Mouse (Mus musculus) brain, embryonic 18.5 days (tissue): ENCODE measurements at regions not wholly inside any gene's neighbourhood (a gene's known extent, or its start where the extent isn't known, plus 50 kb on each side); places are given as distances from the start of the nearest gene placed in this dataset.
"Not testable (repeated sequence)": the region's sequence is repeated elsewhere in the genome, so short reads cannot be mapped to it uniquely, and the experiment has no call there.

Source experiments
- DNase-seq: peaks from one replicate; pipeline ENCODE4 v3.0.0-alpha.2; 2012; ENCODE audit warnings: low read depth, low spot score

DNA sequence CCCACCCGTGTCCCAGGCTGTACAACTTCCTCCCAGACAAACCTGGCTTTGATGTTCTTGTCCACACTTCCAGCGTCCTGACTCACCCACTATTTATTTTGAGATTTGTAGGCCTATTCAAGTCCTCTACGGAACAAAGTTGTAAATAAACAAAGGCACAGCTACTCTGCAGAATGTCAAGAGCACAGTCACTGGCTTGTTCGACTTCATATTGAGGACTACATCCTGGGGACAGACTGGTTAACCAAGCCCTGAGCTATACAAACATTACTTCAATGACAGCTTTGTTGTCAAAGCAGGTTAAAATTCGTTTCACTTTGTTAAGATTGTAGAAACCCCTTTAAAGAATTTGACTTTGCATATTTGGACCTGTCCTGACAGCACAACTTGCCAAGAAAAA lies 190.3 kb upstream of the Ctso start:
- DNase-seq, result no peak

DNA sequence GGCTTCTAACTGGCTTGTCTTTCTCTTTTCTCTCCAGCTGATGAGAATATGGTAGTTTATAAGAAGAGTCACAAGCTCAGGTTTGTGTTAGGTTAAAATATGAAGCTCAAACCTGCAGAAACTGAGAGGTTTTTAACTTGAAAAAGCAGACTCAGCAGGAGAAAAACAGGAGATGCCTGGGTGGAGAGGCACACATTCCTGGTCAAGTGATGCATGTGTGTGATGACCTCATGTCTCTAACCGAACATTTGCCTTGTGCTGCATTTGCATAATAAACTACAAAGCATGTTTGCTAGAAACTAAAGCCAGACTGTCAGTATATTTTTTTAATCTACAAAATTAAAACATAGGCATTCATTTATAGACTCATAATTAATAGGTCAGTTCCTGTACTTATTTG lies 182.2 kb upstream of the Ctso start:
- DNase-seq, result no peak

DNA sequence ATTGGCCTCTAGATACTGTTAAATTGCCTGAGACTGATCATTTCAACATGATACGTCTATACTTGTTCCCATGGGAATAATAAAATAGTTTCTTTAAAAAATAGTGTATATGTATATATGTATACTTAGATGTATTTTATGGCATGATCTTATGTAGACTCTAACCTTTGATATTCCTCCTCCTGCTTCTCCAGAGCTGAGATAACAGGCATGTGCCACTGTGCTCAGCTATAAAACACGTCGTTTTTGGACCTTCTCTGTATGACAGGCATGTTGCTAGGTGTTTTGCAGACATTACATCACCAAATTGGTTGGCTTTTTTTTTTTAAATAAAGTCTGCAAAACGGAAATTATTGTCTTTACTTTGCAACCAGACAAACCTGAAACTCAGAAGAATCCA lies 179.4 kb upstream of the Ctso start:
- DNase-seq, result no peak

DNA sequence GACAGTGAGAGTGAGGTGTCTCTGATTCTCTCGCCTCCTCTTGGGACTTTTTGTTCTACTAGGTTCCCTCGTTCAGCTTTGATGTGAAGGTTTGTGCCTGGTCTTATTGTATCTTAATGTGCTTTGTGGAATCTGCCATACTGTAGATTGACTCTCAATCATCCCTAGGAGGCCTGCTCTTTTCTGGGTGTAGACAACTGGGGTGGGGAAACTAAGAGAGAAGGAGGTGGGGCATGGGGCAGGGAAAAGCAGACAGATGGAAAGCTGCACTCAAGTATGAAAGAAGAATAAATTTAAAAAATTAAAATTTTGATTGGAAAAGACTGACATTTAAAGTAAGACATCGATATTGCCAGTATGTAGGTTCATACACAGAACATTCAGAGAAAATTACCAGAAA lies 172.0 kb upstream of the Ctso start:
- DNase-seq, result no peak

DNA sequence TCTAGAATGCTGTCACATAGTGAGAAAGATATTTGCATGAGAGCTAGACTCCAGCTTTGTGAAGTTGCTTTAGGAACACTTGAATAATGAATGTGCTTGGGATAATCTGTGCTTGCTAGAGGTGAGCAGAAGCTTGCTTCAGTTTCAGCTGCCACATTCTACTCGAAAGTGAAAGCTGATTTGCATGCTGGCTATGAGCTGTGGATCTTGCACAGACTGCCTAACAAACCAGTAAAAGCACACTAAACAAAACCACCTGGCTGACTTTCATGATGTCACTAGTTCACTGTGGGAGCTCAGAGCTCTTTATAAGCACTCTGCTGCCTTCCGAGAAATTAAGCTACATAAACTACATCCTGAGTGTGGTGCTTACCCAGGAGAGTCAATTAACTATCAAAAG lies 171.5 kb upstream of the Ctso start:
- DNase-seq, result peak; percentile 64

DNA sequence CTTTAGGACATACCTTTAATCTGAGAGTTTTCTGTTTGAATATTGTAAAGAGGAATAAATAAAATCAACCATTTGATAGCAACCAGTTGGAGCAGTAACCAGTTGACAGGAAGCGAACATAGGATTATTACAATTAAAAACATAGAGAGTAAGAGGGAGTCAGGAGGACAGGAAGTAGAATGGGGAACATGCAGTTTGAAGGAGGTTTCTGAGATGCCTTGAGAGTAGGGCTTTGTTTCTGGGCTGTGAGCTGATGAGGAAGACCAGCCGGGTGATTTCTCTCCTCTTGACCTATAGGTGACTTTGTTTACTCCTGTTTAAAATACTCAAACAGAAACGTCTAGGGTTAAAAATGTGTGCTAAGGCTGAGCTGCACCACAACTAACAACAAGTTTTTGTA lies 160.6 kb upstream of the Ctso start:
- DNase-seq, result no peak

DNA sequence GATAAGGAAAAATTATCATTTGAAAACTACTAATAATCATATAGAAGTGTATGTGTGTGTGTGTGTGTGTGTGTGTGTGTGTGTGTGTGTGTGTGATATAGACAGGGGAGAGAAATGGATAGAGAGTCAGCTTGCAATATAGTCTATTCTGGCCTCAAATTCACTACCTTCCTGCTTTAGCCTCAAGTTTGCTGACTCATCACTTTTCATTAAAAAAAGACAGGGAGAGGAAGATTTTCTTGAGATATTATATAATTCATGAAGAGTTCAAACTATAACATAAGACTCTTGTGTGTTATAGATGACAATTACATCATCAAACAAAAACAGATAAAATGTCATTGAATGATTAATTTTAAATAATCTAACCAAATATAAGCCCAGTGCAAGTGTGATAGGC lies 159.4 kb upstream of the Ctso start:
- no peak for DNase-seq

DNA sequence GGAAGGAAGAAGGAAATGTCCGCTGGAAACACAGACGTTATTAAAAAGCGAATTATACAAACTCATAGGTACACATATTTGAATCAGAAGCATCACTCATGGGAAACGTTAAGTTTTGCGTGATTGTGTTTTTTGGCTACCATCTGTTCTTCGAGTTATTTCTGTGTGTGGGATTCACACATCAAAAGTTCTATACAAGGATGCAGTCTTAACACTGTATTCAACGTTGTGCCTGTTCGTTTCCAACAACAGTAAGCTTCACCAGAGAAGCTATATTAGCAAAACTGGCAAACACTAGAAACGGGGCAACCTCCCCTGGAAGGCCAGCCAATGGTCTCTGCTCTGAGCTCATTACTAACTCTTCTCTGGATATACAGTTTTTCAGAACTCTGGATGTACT lies 150.3 kb upstream of the Ctso start:
- no peak for DNase-seq

DNA sequence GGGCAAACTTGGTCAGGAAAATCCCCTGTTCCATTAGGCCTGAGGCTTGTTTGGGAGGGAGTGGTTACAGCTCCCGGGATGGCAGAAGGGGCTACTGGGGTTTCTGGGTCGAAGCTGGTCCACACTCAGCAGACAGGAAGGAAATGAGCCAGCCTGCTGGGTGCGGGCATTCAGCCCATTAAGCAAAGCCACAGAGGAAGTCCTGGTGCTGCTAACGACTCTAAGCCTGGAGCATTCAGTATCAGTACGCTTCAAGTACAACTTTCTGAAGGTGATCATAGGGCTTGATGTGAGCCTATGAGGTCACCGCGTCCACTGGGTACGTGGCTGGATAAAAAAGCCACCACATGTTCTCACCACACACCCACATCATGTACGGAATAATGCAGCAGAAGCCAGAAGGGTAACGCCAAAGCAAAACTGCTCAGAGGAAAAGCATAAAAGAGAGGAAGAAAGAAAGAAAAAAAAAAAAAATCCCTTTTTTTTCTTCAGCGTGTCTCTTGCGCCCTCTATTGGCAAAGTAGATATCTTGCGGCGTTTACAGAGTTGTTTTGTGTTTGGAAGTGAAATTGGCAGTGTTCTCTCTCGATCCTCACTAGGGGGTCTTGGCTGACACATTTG lies 149.4 kb upstream of the Ctso start:
- peak; percentile 69 for DNase-seq

DNA sequence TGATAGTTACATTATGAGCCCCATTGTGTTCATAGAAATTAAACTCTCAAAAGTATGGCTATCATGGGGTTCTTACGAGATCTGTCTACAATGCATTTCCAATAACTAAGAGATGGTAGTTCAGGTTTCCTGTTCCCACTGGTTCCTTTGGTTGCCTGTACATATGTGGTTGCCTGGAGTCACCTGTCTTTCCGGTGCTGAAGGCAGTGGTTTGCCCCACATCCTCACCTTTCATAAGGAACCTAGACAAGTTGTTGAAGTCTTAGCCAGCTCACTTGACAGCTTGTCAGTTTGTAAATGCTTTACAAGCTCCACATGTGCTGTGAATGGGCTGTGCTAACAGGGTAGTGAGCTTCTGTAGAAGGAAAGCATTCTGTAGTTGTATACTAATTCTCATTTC lies 143.5 kb upstream of the Ctso start:
- DNase-seq, result no peak

DNA sequence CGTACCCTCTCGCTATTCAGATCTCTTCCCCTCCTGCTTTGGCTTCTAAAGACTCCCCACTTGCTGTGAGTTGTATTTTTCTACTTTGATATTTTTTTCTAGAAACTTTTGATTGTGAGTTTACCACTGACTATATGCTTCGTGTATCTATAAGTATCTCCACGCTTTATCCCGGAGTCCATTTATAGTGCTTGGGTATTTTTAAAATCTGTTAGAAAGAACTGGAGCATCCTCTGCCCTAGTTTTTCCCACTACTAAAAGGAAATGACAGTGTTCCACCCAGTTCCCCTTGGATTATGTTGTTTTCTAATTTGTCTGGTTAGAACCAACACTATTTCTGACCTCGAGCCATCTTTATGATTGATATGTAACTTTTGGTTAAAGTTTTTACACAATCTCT lies 142.7 kb upstream of the Ctso start:
- no peak for DNase-seq

DNA sequence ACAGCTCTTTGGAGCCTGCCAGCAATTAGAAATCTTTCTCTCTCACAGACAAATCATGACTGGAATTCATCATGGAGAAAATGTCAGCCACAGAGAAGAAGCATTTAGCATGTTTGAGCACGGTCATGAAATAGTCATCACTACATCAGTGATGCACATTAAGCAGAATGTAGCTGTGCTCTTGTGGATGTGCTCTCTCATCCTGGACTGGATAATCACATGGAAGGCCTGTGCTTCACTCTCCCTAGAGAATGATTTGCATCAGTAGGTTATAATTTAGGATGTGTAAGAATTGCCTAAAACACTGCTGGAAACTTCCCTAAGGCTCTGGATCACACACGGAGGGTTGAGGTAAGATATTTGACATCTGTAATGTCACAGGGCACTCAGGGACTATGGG lies 130.3 kb upstream of the Ctso start:
- no peak for DNase-seq

DNA sequence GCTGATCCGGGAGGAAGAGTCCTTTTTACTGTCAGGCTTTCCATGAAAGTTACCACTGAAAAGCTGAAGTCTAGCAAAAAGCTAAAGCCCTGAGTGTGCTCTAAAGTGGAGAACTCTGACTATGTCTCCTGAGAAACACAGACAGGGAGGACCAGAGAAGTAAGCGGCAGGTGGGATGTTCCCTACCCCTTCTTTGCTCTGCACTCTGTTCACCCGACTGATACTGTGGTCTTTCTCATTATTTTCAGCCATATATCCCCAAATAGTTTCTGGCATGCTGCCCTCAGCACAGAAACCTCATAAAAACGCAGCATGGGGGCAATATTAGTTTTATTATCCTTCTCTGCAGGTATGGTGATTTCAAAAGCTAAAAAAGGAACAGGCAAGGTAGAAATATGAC lies 126.7 kb upstream of the Ctso start:
- no peak for DNase-seq

DNA sequence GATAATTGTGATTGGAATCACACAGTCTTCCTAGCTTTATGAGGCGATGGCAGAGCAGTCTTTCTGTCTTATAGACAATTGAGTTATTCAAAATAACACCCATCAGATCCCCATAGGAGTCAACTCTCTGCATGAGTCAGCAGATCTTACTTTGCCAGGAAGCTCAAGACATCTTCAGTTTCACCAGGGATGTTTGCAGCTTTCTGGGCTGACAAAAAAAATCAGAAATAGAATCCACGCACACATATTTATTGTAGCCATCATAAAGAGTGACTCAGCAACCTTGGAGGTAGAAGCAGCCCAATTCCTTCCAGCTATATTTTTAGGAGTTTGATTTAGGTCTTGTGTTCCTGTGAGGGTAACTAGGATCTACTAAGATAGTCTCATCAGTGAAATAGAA lies 122.8 kb upstream of the Ctso start:
- no peak for DNase-seq

DNA sequence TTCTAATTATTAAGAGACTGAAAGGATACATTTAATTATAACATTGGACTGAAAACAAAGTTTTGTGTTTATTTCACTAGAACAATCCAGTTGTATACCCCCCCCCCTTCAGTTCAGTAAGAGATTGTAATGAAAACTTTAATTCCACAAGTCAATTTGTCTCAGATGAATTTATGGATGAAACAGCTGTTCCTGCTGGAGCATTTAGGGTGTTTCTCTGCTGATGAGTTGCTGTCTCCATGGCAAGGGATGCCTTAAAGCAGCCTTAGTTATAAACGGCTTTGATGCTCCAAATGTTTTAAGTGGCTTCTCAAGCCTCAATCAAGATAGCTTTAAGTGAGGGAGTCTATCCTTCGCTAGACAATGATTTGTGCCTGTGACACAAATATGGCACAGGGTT lies 112.1 kb upstream of the Ctso start:
- no peak for DNase-seq

DNA sequence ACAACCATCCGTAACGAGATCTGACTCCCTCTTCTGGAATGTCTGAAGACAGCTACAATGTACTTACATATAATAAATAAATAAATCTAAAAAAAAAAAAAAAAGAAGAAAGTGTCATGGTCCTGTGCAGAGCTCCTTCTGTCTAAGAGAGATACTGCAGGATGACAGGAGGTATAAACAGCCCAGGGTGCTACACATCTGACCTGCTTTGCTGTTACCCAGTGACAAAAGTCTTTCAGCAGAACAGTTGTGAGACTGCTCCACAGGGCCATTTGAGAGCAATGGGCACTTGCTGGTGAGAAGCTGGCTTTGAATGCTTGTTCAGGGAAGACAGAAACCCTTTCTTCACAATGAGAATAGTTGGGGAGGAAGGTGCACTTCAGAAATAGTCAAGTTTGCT lies 102.9 kb upstream of the Ctso start:
- no peak for DNase-seq

DNA sequence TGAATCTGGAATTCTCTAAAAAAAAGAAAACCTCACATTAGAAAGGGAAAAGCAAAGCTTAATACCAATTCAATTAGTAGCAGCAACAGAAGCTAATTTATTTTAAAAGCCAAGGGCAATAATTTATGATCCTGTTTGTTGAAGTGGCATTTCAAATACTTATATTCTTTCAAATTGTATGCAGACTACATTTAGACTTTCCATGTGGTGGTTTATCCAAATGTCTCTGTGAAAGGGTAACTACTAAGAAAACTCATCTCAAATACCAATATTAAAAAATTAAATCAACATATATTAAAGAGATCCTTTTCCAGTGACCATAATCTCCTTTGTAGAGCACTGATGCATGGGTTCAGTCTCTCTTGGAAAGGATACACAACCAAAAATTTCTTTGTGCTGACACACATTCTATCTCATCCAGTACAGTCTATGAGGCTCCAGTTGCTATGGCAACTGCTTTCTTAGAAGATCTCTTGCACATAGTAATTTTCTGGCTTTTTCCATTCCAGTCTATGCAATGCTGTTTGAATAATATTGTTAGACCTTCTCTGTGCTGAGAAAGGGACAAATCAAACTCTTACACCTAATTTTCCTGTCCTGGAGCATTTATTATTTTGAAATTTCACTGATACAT lies 102.3 kb upstream of the Ctso start:
- peak; percentile 84 for DNase-seq

DNA sequence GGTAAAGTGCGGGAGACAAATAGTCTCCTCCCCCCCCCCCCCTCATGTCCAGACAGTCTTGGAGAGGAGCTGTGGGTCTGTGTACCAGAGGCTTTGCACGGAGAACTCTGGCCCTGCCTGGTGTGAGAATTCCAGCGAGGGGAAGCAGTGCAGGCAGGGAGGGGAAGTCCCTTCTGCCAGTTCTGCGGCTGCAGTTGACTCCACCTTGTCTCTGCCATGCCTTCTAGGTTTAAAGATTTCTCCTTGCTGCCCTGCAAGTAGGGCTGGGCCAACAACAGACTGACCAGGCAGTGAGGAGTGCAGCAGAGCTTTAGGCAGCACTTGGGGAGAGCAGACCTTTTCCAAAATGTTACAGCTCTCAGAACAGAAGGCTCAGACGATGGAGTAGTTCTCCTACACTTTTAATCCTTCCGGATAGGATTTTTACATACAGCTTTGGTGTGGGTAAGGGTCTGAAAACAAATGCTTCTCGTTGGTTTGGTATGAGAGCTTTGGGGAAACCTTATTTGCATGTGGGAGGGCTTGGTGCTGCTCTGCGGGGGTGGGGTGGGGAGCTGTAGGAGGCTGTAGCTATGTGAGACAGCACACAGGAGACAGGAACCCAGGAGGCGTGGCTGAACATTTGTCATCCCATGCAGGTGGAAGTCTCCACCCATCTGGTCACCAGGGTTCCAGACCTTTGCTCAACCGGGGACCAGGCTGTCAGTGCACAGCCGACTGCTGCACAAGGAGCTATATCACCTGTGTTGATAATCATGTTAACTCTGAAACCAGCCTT lies 96.8 kb upstream of the Ctso start:
- no peak for DNase-seq

DNA sequence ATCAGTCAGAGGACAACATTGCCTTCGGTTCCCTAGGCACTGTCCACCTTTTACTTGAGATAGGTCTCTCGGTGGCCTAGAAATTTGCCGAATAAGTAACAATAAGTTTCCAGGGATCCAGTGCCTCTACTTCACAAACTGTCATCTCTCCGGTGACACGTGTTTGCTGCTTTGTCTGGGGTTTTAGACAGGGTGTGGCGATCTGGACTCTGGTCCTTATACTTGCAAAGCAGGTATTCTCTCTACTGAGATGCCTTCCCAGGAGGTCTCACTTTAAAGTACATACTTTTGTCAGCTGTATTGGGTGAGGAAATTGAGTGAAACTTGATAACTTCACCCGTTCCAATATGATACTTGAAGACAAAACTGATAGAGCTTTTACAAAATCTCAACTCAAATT lies 95.9 kb upstream of the Ctso start:
- DNase-seq, result no peak

DNA sequence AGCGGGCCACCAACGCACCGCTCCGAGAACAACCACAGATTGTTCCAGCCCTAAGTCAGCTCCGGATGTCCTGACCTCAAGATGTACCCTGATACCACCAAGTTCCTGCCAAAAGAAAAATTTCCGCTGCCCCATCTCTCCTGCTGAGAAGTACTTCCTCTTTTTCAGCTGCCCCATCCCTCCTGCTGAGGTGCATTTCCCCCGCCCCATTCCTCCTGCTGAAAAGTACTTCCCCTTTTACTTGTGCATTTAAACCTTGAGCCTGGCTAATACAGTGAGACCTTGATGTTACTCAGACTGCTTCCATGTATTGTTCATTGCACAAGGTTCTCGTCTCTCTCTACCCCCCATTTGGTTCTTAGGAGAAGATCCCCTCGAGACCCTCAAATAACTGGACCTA lies 94.3 kb upstream of the Ctso start:
- DNase-seq, result not testable (repeated sequence)

DNA sequence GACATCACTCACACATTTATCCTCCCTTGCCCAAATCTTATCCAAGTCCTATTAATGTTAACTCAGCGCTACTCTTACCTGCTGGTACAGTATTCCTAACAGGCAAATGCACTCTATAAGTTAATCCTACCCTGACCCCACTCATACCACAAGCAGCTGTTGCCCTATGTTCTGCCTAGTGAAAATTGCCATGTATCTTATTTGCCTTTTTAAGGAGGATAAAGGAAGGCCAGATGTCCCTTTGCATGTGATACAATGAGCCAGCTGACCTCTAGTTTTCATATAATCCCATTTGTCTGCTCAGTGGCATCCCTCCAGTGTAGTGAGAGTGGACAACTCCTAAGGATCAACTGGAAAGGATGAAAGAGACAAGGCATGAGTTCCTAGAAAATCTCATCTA lies 67.9 kb upstream of the Ctso start:
- no peak for DNase-seq
